Mouse (Mus musculus): ENCODE measurements around the gene Tbc1d10a.

DNA sequence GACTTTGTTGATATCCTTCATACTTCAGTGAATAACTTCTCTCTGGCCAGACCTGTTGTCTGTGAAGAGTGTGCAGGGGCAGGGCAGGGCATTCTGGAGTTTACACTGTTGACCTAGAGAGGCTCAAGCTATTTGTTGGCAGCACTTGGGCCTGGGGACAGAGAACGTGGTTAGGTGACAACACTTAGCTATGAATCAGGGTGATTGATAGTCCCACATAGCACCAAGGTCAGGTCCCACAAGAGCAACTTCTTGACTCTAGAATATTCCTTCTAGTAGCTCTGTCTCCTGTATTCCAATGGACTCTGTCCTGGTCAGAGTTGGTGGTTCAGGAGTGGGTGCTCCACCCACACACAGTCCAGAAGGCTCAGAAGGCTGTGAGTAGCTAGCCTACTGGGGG, 24.2 kb downstream of the Tbc1d10a start:
- TF ChIP-seq CTCF (conservative IDR thresholded peaks at IDR 0.05; ENCODE audit: low read length) (no peak), NANOG (IDR thresholded peaks at IDR 0.05; ENCODE audit: borderline replicate concordance, low read length) (no peak), POU5F1 (IDR thresholded peaks at IDR 0.05; ENCODE audit: borderline replicate concordance, low read length) (no peak)
